Mouse (Mus musculus) left cerebral cortex, adult 6 months (tissue): ENCODE data around the gene Tmem268. TPM values are rescaled to one million over a fixed set of nuclear protein-coding genes. Genes with fewer than 3 reads are reported as not detected.

ENCODE experiments used
- long read RNA-seq, 2 experiments: library from polyadenylated mRNA; unstranded; transcript quantifications; one replicate each; pipeline ENCODE4 v2.0.0; 2019 to 2020
- polyA plus RNA-seq: library from polyadenylated mRNA; unstranded; fragments of <200 nt; fragmentation: Nextera tagmentation; gene quantifications from 2 replicates; pipeline ENCODE4 v1.2.3, GENCODE M21; 2021

Gene Tmem268
- 8.0 and 9.5 TPM in 2 replicates for polyA plus RNA-seq
- long read RNA-seq, experiment 1, transcript Tmem268-202 (10 exons, 3,630 nt), result minor isoform, 7 of 87 reads
- long read RNA-seq, experiment 1, transcript Tmem268-201 (10 exons, 3,765 nt), result major isoform, 51 of 87 reads
- long read RNA-seq, experiment 1, partial matches to known transcripts, result 11 of 87 reads
- long read RNA-seq, experiment 1, other reads (novel, unspliced or antisense), result 18 of 87 reads
- long read RNA-seq, experiment 2, transcript Tmem268-201 (10 exons, 3,765 nt), result major isoform, 7 of 16 reads
- long read RNA-seq, experiment 2, partial matches to known transcripts, result 0 of 16 reads
- long read RNA-seq, experiment 2, other reads (novel, unspliced or antisense), result 9 of 16 reads

GRCm38 (mm10) chr4:63558407-63559081, at the start of gene Tmem268:
Gene Tmem268 (plus strand): TSS chr4:63558781.

GRCm38 (mm10) chr4:63544494-63545230, 13.9 kb upstream of the Tmem268 start, which contains the start of gene Atp6v1g1:
Gene Atp6v1g1 (plus strand): TSS chr4:63544772.

GRCm38 (mm10) chr4:63604945-63605344, 46.4 kb downstream of the Tmem268 start, which contains the start of gene Gm11213:
Gene Gm11213 (minus strand): TSS chr4:63605261.

GRCm38 (mm10) chr4:63622378-63622835, 63.8 kb downstream of the Tmem268 start, which contains the start of gene Tex48:
Gene Tex48 (minus strand): TSS chr4:63622428.

Other genes with a start within 250 kb of the Tmem268 start
- gene Orm1, start 214.2 kb upstream of the Tmem268 start, polyA plus RNA-seq, result not detected in 2 replicates
- gene Orm3, start 202.6 kb upstream of the Tmem268 start, polyA plus RNA-seq, result not detected in 2 replicates
- not detected in 2 replicates for gene Orm2, start 196.3 kb upstream of the Tmem268 start, polyA plus RNA-seq
- 0.72 and 0.83 TPM in 2 replicates for gene Akna, start 155.4 kb upstream of the Tmem268 start, polyA plus RNA-seq
- 4.0 and 9.7 TPM in 2 replicates for gene Whrn, start 62.8 kb upstream of the Tmem268 start, polyA plus RNA-seq
- gene Atp6v1g1, start 14.0 kb upstream of the Tmem268 start, polyA plus RNA-seq, result 314 and 330 TPM in 2 replicates
- not detected in 2 replicates for gene Gm11213, start 46.5 kb downstream of the Tmem268 start, polyA plus RNA-seq
- not detected in 2 replicates for gene Tex48, start 63.6 kb downstream of the Tmem268 start, polyA plus RNA-seq
- not detected in 2 replicates for gene Gm11214, start 104.6 kb downstream of the Tmem268 start, polyA plus RNA-seq
- not detected in 2 replicates for gene Tnfsf15, start 186.3 kb downstream of the Tmem268 start, polyA plus RNA-seq